Mouse (Mus musculus) cerebral cortex, adult 2 months (tissue): ENCODE data around the gene Smim12.

Experiments
- WGBS: fragments of 180-500 bp; shearing (Covaris S2); methylation state at CpG from one replicate; pipeline ENCODE4 v1.1.7; 2018; 5-methylcytosine and 5-hydroxymethylcytosine counted together

Smim12 gene

DNA sequence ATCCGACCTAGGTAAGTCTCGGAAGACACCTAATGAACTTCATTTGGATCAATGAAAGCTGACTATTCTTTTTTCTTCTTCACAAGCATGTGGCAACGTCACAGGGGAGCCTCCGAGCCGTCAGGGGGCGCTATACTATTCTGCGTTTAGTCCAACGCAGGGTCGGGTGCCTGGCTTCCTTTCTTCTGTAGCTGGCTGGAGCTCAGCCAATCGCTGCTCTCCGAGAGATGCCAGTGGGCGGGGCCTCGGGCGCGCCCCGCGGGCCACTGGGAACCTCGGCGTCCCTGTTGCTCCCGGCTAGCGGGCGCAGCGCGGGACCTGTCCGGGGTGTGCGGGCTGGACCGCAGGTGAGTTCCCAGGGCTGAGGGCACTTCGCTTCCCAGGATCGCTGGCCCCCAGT, at the start of gene Smim12:
Gene Smim12, plus strand, starts transcription at position 233 of the 400 bp plus-strand sequence.
- 0% methylated on average over 29 of the region's 29 CpGs for WGBS

DNA sequence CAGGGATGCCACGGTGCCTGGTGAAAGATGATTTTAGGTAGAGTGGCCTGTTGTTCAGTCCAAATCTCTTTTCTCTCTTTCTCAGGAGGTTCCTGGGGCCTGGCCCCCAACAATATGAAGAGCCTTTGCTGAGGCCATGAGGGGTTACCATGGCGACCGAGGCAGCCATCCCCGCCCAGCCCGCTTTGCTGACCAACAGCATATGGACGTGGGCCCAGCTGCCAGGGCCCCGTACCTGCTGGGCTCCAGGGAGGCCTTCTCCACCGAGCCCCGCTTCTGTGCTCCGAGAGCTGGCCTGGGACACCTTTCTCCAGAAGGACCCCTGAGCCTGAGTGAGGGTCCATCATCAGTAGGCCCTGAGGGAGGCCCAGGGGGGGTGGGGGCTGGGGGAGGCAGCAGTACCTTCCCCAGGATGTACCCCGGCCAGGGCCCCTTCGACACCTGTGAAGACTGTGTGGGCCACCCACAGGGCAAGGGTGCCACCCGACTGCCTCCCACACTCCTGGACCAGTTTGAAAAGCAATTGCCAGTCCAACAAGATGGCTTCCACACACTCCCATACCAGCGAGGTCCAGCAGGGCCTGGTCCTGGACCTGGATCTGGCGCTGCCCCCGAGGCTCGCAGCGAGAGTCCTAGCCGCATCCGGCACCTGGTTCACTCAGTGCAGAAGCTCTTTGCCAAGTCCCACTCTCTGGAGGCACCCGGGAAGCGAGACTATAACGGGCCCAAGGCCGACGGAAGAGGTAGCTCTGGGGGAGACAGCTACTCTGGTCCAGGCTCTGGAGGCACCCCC, 48.9 kb upstream of the Smim12 start:
- 73% methylated on average over 25 of the region's 25 CpGs for WGBS

DNA sequence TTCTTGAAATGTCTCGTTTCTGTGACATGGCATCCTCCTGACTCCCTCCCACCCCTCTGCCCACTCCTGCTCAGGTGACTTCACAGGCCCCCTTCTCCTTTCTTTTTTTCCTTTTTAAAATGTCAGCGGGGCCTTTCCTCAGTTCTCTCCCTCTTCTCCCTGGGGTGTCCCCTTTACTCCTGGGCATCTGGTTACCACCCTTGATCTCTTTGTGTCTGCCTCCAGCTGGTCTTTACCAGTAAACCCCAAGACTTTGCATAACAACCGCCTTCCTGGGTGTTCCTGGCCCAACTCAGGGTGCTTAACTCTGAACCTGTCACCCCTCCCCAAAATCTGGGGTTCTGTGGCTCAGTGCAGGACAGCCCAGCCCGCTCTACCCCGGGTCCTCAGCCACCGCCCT, 45.0 kb upstream of the Smim12 start:
- WGBS = 45% methylated on average over 6 of the region's 6 CpGs

DNA sequence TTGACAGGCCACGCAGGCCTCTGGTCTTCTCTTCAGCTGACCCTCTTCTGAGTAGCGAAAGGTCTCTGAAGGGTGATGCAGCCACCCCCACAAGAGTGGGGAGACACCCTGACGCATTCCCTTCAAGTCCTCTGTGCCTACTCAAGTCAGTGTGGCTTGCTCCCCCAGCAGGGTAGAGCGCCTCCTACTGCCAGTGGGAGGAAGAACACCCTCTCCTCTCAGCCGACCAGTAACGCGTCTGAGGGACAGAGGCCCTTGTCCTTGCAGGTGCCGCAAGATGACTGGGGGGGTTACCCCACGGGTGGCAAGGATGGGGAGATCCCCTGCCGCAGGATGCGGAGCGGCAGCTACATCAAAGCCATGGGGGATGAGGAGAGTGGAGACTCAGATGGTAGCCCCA, 44.2 kb upstream of the Smim12 start:
- WGBS = 62% methylated on average over 12 of the region's 12 CpGs

DNA sequence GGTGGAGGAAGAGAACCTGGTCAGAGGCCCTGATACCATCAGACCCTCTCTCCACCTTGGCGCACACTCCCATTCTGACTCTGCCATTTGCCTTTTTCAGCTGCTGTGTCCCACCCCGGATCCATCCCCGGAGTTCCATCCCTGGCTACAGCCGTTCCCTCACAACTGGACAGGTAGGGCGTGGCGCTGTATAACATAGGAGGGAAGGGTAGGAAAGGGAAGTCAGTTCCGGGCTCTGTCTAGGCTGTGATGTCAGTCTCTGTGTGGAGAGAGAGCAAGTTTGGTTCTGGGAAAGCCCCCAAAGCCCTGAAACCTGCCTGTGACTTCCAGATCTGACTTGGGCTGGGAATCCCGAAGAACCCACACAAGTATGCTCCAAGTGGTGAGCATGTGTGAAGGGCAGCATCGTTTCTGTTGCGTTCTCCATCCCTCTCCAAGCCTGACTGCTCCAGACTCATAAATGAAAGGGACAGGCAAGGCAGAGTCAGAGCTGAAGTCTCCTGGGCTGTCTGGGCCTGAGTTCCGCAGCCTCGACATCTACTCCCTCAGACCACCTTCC, 43.3 kb upstream of the Smim12 start:
- 68% methylated on average over 12 of the region's 12 CpGs for WGBS

DNA sequence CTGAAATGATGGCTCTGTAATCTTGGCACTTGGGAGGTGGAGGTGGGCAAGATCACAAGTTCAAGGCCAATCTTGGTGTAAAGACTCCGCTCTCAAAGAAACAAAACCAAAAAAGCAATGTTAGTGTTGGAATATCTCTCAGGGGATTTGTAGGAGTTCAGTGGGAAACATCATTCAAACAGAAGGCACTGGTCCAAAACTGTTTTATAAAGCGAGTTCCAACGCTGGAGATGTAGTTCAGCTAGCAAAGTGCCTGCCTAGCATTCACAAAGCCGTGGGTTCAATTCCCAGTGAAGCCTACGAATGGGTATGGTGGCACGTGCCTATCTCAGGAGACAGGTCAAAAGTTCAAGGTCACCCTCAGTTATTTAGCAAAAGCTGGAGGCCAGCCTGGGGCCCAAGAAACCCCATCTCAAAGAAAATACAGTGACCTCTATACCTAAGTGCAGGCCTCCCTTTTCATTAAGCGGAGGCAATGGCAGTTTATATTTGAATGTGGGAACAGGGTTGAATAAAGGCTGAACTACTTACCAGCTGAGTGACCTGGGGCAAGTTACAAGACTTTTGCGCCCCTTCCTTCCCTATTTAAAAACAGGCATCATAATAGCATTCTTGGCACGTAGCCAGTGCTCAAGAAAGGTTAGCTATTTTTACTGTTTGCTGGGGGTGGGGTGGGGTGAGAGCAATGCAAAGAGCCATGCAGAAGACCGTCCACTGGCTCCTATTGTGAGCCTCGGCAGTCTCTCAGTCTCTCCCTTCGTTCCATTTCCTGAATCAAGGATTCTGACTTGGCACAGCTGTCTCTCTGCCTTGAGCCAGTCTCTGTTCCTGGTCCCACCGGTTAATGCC, 42.6 kb upstream of the Smim12 start:
- WGBS = 45% methylated on average over 13 of the region's 13 CpGs

DNA sequence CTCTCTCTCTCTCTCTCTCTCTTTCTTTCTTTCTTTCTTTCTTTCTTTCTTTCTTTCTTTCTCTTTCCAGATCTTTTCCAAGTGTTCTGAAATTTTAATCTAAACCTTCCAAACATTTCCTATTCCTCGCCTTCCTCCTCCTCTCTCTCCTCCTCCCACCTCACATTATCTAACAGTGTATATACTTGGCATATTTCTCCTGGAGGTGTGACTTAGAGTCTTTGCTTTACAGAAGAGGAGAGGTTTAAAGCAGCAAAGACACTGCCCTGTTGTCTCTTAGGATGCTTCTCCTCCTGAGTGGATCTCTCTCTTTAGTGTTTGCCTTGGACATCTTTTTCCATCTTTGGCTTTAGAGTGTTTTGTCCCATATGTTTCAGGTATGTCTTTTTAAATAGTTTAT, 40.5 kb upstream of the Smim12 start:
- 56% methylated on average over 1 of the region's 1 CpGs for WGBS

DNA sequence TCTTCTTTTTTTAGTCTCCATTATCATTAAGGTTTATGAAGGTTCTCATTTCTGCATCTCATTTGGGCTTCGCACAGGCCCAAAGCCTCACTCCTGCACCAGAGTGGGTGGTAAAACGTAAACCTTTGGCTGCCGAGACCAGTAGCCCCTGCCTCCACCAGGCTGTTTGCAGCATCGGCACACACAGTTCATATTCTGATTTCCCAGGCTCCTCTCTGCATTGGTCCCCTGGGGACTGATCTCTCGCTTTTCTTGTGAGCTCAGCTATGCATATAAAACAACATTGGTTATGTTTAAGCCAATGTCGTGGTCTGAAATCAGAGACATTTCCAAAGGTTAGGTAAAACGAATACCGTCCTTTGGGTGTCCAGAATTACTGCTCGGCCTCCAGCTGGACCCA, 32.3 kb upstream of the Smim12 start:
- 51% methylated on average over 9 of the region's 9 CpGs for WGBS

DNA sequence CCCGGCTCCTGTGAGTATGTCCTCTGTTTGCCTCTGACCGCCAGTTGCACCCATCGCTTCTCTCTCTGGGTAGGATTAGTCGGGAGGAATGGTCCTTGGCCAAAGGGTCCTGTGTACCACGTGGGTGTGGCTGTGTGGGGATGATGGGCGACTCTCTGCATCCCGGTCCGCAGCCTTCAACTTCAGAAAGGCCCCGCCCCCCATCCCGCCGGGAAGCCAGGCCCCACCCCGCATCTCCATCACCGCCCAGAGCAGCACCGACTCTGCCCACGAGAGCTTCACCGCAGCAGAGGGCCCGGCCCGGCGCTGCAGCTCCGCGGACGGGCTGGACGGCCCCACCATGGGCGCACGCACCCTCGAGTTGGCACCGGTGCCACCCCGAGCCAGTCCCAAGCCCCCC, 29.1 kb upstream of the Smim12 start:
- 37% methylated on average over 28 of the region's 28 CpGs for WGBS

DNA sequence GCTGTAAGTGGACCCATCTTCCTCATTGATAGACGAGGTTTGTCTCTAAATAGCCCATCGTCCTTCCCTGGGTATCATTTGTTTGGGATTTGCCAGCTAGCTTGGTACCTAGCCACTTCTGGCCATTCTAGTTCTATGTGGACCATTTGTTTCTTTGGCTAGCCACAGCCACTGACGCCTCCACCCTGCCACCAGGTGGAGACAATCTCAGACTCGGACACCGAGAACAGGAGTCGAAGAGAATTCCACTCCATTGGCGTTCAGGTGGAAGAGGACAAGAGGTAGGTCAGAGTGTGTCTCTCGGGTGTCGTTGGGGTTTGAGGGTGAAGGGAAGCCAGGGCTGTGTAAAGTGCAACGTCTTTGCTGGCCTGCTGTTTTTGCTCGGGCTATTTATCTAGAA, 28.5 kb upstream of the Smim12 start:
- 53% methylated on average over 11 of the region's 11 CpGs for WGBS

DNA sequence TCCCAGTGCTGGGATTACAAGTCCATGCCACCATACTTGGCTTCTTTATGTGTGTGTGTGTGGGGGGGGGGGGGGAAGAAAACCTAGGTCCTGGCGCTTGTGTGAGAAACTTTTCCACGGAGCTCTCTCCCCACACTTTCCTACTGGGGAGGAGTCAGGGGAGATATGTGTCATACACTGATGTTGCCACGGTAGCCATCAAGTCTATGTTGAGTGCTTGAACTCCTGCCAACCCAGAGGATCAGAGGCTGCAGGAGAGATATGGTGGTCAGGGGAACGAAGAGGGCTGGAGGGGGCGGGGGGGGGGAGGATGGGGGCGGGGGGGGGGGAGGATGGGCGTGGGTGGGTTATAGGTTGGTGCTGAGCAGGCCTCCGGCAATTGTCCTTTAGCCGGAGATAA, 27.8 kb upstream of the Smim12 start:
- 49% methylated on average over 5 of the region's 9 CpGs for WGBS

DNA sequence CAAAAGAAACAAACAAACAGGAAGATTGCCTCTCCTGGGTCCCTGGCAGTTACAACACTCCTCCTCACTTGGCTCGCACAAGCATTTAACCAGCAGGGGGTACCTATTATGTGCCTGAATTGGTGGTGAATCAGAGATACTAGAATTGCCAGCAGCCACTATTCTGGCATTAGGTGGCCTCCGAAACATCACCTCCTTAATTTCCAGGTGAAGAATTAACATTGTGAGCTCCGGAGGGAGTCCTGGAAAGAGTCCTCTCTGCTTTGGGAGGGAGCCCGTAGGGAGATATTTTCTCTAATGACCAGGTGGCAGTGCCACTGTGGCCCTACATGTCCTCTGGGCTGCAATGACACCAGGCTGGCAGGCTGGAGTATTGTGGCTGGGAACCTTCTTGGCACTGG, 27.3 kb upstream of the Smim12 start:
- 65% methylated on average over 4 of the region's 4 CpGs for WGBS

DNA sequence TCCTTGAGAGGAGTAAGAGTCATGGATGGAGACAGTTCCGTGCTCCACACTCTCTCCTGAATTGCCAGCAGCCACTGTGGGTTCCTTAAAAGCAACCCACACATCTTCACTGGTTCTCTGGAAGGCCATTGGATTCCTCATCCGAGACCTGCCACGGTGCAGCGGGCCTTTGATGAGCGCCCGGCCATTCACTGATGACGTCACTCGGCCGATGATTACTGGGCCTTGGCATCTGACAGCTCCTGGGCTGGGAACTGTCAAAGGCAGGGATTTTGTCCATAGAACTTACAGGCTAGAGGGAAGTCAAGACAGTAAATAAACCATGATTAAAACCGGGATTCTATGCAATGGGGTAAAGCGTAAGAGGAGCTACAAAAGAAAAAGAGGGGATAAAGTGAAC, 26.5 kb upstream of the Smim12 start:
- WGBS = 49% methylated on average over 11 of the region's 11 CpGs

DNA sequence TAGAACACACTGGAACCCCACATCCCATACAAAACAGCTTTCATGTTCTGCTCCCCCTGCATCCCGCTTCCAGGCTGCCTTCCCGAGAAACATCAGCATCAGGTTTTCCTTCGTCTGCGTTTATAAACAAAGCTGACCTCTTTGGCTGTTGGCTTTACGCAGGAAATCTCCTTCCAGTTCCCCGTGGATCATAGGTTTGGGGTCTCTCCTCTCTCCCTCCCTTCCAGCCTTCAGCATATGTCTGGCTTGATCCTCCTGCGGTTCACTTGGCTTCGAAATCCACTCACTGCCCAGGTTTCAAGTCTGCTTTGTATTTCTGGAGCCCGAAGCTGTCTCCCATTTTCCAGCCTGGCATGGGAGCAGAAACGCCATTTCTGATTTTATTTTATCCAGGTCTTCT, 20.3 kb upstream of the Smim12 start:
- WGBS = 47% methylated on average over 10 of the region's 10 CpGs

DNA sequence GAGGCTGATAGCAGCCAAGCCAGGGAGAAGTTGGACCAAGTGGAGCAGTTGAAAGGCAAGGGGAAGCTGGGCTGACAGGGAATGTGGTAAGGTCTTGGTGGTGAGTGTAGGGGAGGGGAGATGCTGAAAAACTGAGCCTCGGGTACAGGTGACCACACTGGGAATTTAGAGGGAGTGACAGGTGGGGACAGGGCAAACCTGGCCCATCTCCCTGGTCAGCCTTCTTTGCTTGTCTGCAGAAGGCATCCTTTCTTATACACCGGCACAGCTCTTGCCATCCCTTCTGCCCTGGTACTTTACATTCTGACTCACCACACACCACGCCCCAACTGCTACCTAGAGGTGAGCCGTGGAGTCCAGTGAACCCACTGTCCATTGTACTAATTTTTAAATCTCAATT, 19.8 kb upstream of the Smim12 start:
- 55% methylated on average over 4 of the region's 4 CpGs for WGBS

DNA sequence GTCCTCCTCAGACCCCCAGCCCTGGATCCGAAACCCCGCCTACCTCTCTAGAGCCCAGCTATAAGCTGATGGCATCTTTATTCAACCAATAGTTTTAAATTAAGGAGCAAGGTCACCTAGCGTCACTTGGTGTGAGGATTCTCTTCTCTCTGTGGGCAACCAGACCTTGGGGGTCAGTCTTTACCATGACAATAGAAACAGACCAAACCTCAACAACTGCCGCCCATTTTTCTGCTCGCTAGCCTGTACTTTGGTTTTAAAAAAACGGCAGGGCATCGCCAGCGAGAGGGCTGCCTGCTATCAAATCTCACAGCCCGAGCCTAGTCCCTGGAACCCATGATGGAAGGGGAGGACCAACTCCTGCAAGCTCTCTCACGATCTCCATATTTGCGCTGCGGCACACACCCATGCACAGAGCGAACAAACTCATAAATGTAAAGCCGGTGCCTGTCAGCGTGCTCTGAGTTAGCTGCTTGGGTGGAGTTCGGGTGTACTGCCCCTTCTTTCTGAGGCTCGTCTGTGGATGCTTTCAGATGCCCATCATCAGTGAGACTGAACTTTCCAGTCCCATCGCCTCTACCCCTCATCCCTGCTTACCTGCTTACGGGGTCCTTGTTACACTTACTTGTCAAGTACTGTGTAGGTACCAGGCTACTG, 19.0 kb upstream of the Smim12 start:
- WGBS = 42% methylated on average over 19 of the region's 19 CpGs

DNA sequence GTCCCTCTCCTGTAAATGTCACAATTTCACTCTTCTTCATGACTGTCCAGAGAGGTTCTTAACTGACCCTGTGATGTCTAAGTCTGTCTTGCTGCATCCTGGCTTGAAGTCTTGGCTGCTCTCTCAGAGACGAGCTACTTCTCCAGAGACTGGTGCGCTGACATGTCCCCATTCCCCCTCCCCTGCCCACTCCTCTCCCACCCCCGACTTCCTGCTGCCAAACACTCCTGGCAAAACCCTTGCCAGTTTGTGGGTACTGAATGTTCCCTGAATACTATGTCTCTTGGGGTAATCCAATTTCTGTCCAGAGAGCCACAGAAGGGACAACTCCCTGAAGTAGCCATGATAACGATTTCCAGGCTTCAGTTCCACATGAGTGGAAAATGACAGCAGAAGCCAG, 17.5 kb upstream of the Smim12 start:
- 20% methylated on average over 4 of the region's 4 CpGs for WGBS

DNA sequence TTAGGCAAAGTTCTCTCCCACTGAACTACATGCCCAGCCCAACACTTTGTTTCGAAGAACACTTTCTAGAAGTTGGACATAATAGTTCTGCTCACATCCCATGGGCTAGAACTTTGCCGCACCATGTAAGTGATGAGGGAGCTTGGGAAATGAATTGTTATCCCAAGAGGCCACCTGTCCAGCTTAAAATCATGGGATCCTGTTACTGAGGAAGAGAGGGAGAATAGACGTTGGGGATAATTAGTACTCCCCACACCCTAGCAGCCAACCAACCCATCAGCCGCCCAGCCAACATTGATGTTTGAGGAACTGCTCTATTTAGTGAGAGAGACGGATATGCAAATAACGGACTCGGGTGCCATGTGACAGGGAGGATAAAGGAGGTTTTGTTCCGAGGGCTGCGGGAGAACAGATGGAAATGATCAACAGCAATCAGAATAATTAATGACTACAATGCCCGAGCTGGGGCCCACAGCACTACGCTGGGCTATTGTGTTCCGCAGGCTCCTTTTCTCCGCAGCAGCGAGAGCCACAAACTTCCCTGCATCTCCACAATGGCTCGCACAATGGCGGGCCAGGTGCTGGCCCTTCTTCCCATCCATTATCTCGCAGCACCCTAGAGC, 16.4 kb upstream of the Smim12 start:
- WGBS = 43% methylated on average over 17 of the region's 17 CpGs

DNA sequence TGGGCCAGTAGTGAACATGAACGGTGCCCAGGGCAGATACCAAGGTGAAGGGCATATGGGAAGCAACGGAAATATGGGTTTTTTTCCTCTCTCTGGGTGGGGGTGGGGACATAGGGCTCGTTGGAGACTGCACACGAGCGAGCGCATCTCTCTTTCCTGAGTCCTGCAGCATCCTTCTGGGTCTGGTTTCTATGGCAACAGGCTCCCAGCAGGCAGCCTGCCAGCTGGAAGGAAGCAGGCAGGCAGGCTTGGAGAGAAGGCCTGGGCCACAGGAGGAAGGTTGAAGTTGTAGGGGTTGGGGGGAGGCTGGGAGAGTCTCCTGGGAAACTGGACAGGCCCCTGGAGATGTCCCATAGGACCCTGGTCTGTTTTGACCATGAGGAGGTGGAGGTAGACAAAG, 11.6 kb upstream of the Smim12 start:
- WGBS = 12% methylated on average over 6 of the region's 6 CpGs

DNA sequence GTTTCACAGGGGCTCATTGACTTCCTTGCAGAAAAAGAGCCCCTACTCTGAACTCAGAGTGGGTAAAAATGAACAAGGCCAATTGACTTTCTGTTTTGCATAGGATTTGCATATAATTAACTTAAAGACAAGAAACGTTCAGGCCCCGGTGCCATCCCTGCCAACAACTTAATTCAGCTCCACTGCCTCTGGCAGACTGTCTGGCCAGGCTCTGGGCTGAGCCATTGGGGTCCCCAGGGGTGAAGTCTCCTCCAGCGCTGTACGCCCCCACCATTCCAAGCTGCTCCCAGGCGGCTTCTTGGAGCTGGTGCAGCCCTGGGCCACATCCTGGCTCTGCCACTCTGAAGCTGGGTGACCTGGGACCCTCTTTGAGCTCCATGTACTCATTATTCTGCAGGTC, 11.0 kb upstream of the Smim12 start:
- WGBS = 27% methylated on average over 5 of the region's 5 CpGs

DNA sequence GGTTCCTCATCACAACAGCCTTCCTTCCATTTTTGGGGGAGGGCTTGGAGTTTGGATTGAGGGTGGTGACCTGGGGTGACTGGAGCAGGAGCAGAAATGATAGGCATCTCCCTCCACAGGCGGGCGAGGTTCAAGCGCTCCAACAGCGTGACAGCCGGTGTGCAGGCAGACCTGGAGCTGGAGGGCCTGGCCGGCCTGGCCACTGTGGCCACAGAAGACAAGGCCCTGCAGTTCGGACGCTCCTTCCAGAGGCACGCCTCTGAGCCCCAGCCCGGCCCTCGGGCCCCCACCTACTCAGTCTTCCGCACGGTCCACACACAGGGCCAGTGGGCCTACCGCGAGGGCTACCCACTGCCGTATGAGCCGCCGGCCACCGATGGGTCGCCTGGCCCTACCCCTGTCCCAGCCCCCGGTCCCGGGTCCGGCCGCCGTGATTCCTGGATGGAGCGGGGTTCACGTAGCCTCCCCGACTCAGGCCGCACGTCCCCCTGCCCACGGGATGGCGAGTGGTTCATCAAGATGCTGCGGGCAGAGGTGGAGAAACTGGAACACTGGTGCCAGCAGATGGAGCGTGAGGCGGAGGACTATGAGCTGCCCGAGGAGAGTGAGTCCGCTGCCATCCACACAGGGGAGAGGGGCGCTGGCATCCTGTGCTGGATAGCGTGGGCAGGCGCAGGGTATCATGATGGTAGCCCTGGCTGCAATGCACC, 10.0 kb upstream of the Smim12 start:
- WGBS = 79% methylated on average over 40 of the region's 40 CpGs
